Mouse (Mus musculus) G1E (cell line): ENCODE results near the gene Pln.

Experiments
- CTCF ChIP-seq: IDR thresholded peaks from 2 replicates; pipeline ENCODE4 v1.5.1; 2012; ENCODE audit warnings: low read depth, low read length, inconsistent platforms, mixed read lengths
- GATA1 ChIP-seq: IDR thresholded peaks from 2 replicates; pipeline ENCODE4 v1.6.1; 2012; ENCODE audit warnings: borderline replicate concordance, low read length, inconsistent platforms, mixed read lengths
- GATA2 ChIP-seq: IDR thresholded peaks from 2 replicates; pipeline ENCODE4 v1.6.1; 2012; ENCODE audit warnings: low read depth, low read length, inconsistent platforms, borderline replicate concordance
- POLR2AphosphoS5 ChIP-seq: IDR thresholded peaks from 2 replicates; pipeline ENCODE4 v1.6.1; 2012; ENCODE audit warnings: low read depth, low read length, inconsistent platforms; ENCODE audit not compliant: insufficient replicate concordance
- TAL1 ChIP-seq: conservative IDR thresholded peaks from 2 replicates; pipeline ENCODE4 v1.6.1; 2012; ENCODE audit warnings: low read depth, low read length, inconsistent platforms, mixed read lengths

- TF ChIP-seq CTCF (no peak), GATA1 (no peak), TAL1 (no peak), GATA2 (no peak), POLR2AphosphoS5 (no peak)
Measured at GRCm38 (mm10) chr10:53388227-53388920, 50.9 kb downstream of the Pln start.
